Mouse (Mus musculus) spleen, postnatal 10 days (tissue): ENCODE results near the gene Ppp2r1b.
A peak's percentile ranks its signal among the peaks of the same experiment; 100 is the strongest.

Source experiments
- DNase-seq, 2 experiments: peaks; one replicate each; pipeline ENCODE4 v3.0.0; 2021 to 2022; ENCODE audit warnings: low spot score in 2 of 2

Ppp2r1b gene

GRCm38 (mm10) chr9:50865803-50866202 is 20.7 kb downstream of the Ppp2r1b start:
- DNase-seq: peak in 1 of 2 experiments; percentile 24

DNA sequence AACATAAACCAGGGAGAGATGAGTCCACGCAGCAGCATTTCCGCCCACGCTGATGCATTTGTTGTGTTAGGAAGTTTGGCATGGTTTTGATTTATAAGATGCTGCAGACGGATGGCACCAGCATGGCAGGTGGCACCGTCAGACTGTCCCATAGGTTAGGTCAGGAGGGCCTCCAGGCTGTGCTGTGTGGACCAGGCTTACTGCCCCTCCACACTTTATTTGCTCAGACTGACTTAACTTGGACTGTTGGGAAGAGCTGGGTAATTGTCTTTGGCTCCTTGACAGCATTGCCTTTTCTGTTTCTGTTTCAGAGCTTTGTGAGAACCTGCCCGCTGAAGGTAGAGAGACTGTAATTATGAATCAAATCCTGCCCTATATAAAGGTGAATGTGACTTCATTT is 21.9 kb downstream of the Ppp2r1b start:
- no peak for DNase-seq

DNA sequence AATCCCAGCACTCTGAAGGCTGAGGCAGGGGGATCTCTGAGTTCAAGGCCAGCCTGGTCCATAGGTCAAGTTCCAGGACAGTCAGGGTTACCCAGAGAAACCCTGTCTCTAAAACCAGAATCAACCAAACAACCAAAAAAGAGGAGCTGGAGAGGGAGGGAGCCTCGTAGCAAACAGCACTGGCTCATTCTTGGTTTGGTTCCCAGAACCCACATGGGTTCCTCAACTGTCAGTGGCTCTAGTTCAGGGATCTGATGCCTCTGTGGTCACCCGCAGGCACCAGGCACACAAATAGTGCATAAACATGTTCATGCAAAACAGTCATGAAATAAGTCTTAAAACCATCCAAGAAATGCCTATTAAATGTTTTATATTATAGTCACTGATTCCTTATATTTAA is 23.1 kb downstream of the Ppp2r1b start:
- no peak for DNase-seq

GRCm38 (mm10) chr9:50873210-50873609 is 28.1 kb downstream of the Ppp2r1b start:
- DNase-seq: no peak

GRCm38 (mm10) chr9:50874031-50874430 is 28.9 kb downstream of the Ppp2r1b start:
- DNase-seq: no peak

GRCm38 (mm10) chr9:50875470-50875869 is 30.4 kb downstream of the Ppp2r1b start:
- no peak for DNase-seq

GRCm38 (mm10) chr9:50876287-50876686 is 31.2 kb downstream of the Ppp2r1b start:
- no peak for DNase-seq

- no peak for DNase-seq
These were observed 32.3 kb downstream of the Ppp2r1b start for GRCm38 (mm10) chr9:50877431-50877830.

DNA sequence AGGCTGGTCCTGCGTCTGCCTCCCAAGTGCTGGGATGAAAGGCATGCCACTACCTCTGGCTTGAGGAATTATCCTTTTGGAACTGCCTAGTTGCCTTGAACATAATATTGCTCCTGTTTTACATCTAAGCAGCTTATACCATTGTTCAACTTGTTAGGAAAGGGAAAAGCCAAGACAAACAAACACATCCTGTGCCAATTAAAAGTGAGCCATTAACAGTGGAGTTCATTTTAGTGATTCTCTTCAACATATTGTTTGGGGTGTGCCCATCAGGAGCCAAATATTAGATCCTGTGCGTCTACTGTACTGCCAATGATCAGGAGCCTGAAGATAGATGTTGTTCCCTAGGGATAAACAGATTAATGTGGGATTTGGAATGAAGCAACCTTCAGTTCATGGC is 37.1 kb downstream of the Ppp2r1b start:
- no peak for DNase-seq

GRCm38 (mm10) chr9:50884093-50884492 is 39.0 kb downstream of the Ppp2r1b start:
- no peak for DNase-seq

DNA sequence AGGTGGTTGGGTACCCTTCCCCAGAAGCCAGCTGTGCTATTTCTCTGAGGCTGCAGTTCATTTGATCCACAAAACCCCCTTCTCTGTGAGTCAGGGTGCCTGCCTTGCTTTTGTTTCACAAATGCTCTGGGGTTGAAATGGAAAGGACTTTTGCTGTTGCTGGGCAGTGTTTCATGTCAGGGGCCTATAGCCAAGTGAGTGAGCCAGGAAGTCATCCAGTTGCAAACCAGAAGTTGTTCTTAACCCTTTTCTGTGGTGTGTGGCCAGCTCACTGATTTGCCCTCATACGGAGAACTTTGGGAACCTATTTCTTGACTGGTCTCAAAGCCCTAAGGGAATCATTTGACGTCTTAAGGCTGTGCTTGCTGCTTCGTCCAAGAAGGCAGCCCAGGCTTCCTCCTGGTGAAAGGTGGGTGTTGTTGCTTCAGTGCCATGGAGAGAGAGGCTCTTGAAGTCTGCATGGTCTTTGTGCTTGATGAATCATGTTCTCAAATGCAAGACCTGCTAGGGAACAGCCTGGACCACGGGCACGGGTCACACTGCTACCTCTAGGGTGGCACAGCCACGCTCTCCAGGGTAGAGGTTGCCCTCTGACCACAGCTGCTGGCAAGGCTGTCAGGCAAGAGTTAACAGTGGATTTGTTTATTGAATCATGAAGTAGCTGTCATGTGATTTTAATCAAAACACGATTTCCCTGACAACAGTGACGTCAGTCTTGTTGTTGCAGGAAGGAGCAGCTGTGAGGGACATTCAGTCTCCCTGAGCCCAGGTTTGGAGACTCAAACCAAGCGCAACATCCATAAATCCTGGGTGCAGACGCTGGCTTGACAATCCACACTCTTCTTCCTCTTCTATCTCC is 39.9 kb downstream of the Ppp2r1b start:
- DNase-seq: no peak

- no peak for DNase-seq
These were observed 40.5 kb downstream of the Ppp2r1b start for GRCm38 (mm10) chr9:50885600-50885987.

DNA sequence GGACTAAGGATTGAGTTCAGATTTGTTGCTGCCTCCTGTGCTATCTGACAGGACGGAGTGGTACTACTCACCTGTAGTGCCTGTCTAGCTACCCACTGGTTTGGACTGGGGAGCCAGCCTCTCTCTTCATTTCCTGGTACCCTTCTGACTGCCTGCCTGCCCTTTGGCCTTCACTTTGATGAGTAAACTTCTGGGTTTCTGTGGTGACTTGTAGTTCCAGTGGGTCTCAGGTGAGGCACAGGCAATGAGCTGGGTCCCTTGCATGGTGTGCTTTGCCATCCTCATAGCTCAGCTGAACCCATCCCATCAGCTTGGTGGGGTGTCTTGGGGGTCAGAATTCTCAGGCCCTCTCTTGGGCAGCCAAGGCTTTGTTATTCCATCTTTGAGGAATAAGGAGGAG is 41.8 kb downstream of the Ppp2r1b start:
- no peak for DNase-seq

GRCm38 (mm10) chr9:50887351-50887750 is 42.2 kb downstream of the Ppp2r1b start:
- DNase-seq: no peak

DNA sequence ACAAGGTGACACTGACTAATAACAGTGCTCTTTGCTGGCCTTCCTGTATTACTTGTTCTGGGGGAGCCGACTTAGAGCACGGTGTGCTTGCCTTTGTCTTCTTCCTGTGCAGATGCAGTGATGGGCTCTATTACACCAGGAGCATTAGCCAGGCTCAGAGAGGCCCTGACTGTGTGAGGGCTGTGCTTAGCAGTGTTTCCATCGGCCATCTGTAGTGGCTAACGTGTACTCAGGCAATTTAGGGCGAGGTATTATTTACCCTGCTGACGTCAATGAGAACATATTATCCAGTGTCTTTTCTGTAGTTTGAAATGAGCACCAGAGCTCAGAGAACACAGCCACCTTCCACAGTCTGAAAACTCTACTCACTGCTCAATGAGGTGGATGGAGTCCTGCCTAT is 44.1 kb downstream of the Ppp2r1b start:
- no peak for DNase-seq

DNA sequence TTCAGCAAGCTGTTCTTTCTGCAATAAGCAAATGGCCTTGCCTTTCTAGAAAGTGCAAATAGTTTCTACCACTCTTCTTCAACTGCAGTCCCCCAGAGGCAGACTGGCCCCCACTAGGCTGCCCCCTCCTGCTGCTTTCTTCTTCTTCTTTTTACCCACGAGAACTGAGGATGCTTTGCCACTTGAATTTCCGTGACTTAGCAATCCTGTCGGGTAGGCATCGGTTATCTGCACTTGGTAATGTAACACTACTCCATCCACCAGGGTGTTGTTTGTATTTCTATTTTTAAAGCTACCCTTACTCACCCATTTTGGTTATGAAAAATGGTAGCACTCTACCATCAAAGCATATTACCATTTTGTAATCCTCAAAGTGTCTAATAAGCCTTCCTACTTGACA is 44.9 kb downstream of the Ppp2r1b start:
- no peak for DNase-seq

DNA sequence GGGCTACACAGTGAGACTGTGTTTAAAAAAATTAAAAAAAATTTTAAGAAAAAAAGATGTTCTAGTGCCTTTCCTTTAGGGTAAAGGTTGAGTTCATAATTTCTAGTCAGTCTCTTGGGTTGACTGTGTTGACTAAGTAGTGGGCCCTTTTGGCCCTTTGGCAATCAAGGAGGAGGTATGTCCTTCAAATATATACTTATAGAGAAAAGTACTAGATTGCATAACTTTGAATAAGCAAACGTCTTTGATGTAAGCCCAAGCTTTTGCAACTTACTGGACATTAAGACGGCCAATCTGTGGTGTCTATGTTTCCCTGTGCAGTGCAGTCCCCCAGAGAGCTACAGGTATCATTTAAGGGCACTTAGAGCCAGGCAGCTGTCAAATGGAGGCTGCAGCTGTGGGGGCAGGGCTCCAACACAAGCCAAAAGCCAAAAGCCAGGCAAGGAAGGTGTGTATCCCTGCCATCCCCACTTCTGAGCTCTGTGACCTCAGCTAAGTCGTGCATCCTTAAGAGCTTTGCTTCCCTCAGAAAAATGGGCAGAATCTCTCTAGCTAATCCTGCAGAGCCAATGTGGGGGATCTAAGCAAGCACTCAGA is 45.5 kb downstream of the Ppp2r1b start:
- DNase-seq: no peak

GRCm38 (mm10) chr9:50893665-50894064 is 48.6 kb downstream of the Ppp2r1b start:
- DNase-seq: no peak

DNA sequence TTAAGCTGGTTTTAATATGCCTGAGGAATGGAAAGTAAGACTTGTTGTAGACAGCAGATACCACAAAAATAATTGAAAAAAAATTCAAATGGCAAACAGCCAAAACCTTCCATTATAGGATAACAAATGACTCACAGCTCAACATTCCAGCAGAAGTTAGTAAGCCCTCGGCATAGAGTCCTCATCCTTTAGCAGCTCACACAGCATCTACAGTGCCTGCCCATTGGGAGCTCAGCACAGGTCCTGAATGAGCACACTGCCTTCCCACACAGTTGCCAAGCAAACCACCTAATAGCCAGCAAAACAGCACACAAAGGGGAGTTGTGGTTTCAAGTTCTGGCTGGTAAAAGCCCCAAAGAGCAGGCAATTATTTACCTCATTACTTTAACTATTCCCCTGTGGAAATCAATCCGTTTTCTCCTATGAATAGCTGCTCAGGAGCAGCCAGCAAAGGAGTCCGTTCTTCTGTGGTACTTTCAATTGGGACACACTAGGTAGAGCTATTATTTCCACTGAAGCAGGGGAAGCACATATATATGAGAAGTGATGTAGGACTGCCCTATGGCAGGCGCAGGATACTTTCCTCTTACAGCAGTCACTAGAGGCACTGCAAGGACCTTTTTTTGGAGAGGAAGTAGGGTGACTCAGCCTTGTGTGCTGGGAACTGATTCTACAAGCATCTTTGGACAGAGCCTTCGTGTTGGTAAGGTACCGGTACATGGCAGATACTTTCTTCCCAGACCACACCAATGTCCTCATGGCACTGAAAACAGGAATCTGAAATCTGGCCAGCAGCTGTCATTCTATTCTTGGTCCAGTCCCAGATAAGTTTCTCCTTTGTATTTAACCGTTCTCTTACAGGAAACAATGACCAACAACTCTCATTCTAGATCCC is 55.2 kb downstream of the Ppp2r1b start:
- no peak for DNase-seq

GRCm38 (mm10) chr9:50904196-50904847 is 59.2 kb downstream of the Ppp2r1b start:
- no peak for DNase-seq

DNA sequence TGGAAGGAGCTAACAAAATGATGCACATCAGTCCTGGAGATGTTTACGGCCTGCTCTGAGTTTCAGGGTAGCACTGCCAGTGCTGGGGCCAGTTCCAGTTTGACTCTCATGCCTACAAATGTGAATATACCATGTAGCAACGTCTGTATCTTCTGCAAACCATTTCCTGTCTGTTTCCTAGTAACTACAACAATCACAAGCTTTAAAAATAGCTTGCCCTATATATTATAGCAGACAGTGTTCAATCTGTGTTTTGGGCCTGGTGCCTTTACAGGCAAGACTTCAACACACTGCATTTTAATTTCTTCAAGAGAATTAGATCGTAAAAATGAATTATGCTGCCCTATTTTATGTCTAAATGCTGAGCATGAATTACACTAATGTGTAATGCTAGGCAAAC is 60.2 kb downstream of the Ppp2r1b start:
- no peak for DNase-seq
